Mouse (Mus musculus): ENCODE data around the gene Slc27a3. TPM values are rescaled to one million over a fixed set of nuclear protein-coding genes. Genes with fewer than 3 reads are reported as not detected.

The Slc27a3 gene
- polyA plus RNA-seq (2017; shearing (Covaris generic)), result not detected

DNA sequence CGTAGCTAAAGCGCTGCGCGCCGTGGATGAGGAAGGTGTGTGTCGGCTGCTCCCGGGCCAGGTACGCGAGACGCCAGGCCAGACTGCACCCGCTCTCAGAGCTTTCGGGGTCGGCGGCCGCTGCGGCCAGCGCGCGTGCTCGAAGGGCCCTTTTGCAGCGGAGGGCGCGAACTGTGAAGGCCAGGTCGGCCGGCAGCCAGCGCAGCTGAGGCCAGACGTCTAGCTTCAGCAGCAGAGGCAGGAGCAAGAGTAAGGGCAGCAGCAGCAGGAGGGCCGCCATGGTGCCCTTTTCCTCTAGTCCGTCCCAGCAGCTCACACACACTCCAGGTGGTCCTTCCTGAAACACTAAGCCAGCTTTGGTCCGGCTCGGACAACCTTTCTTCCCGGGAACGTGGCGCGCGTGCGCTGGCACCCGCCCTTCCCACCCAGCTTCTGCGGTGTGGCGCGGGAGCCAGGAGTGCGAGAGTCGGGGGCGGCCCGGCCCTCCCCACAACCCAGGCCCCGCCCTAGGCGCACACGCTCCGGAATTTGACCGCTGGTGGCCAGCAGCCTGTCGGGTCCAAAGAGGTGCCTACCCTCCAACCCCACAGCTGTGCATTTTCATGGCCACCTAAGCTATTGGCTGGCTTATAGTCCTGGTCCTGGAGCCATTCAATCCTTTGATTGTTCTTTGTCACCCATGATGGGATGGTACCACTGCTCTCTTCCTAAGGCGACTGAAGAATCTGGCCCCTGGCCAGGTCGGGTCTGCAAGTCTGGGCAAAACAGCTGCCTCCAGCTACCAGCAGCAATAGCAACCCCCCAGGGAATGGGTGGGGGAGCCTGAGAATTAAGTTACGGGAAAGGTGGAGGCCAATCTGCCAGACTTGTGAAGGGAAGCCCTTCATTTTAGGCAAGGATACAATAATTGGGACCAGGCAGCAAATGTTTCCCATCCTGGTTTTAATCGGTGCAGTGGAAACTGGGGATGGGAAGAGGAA, at the start of gene Slc27a3:
Gene Slc27a3 (minus strand): TSS at position 428 of the 980 bp plus-strand sequence.

GRCm38 (mm10) chr3:90433381-90434020, 43.8 kb upstream of the Slc27a3 start, which contains the start of gene Ints3:
TSS of gene Ints3 (minus strand) at chr3:90433622.

Other genes starting within 250 kb of the Slc27a3 start
- 3,227 TPM for gene Rps27, start 176.3 kb downstream of the Slc27a3 start, polyA plus RNA-seq (2017; shearing (Covaris generic))
- 0.91 TPM for gene Rab13, start 176.2 kb downstream of the Slc27a3 start, polyA plus RNA-seq (2017; shearing (Covaris generic))
- gene Jtb, start 158.3 kb downstream of the Slc27a3 start, polyA plus RNA-seq (2017; shearing (Covaris generic)), result 161 TPM
- gene Creb3l4, start 146.4 kb downstream of the Slc27a3 start, polyA plus RNA-seq (2017; shearing (Covaris generic)), result not detected
- 1.5 TPM for gene Slc39a1, start 141.8 kb downstream of the Slc27a3 start, polyA plus RNA-seq (2017; shearing (Covaris generic))
- gene Crtc2, start 135.8 kb downstream of the Slc27a3 start, polyA plus RNA-seq (2017; shearing (Covaris generic)), result 108 TPM
- 29.0 TPM for gene Dennd4b, start 124.8 kb downstream of the Slc27a3 start, polyA plus RNA-seq (2017; shearing (Covaris generic))
- 9.5 TPM for gene Gatad2b, start 96.8 kb downstream of the Slc27a3 start, polyA plus RNA-seq (2017; shearing (Covaris generic))
- gene Ints3, start 43.7 kb upstream of the Slc27a3 start, polyA plus RNA-seq (2017; shearing (Covaris generic)), result 22.0 TPM
- gene Npr1, start 75.9 kb upstream of the Slc27a3 start, polyA plus RNA-seq (2017; shearing (Covaris generic)), result not detected
- gene Ilf2, start 86.2 kb upstream of the Slc27a3 start, polyA plus RNA-seq (2017; shearing (Covaris generic)), result 88.3 TPM
- gene Snapin, start 101.1 kb upstream of the Slc27a3 start, polyA plus RNA-seq (2017; shearing (Covaris generic)), result 54.4 TPM
- gene Chtop, start 119.6 kb upstream of the Slc27a3 start, polyA plus RNA-seq (2017; shearing (Covaris generic)), result 165 TPM
- gene S100a1, start 124.5 kb upstream of the Slc27a3 start, polyA plus RNA-seq (2017; shearing (Covaris generic)), result 2.7 TPM
- gene S100a13, start 124.5 kb upstream of the Slc27a3 start, polyA plus RNA-seq (2017; shearing (Covaris generic)), result 153 TPM
- not detected for gene S100a14, start 136.9 kb upstream of the Slc27a3 start, polyA plus RNA-seq (2017; shearing (Covaris generic))
- not detected for gene S100a16, start 147.3 kb upstream of the Slc27a3 start, polyA plus RNA-seq (2017; shearing (Covaris generic))
- gene S100a3, start 170.6 kb upstream of the Slc27a3 start, polyA plus RNA-seq (2017; shearing (Covaris generic)), result 3.4 TPM
- gene S100a2, start 200.3 kb upstream of the Slc27a3 start, polyA plus RNA-seq (2017; shearing (Covaris generic)), result not detected
- gene Gm42674, start 212.0 kb upstream of the Slc27a3 start, polyA plus RNA-seq (2017; shearing (Covaris generic)), result not detected
- gene S100a4, start 213.8 kb upstream of the Slc27a3 start, polyA plus RNA-seq (2017; shearing (Covaris generic)), result 366 TPM
- gene S100a5, start 218.6 kb upstream of the Slc27a3 start, polyA plus RNA-seq (2017; shearing (Covaris generic)), result not detected
- gene S100a6, start 222.9 kb upstream of the Slc27a3 start, polyA plus RNA-seq (2017; shearing (Covaris generic)), result 1,053 TPM

Data from effector memory CD4-positive, alpha-beta T cell, adult 7 months (primary cell).